Mouse (Mus musculus) splenic B cell, adult 2 months (primary cell): ENCODE data around the gene Fam168b.

Experiments
- DNase-seq: peaks from one replicate; pipeline ENCODE4 v3.0.0-alpha.2; 2011; ENCODE audit warnings: low read depth, low spot score
- H3K27me3 ChIP-seq: 2 replicates; pipeline ENCODE4 v1.6.1; 2012; ENCODE audit warnings: mild to moderate bottlenecking, low read length, moderate library complexity, mixed read lengths; ENCODE audit not compliant: control insufficient read depth, poor library complexity, insufficient read depth, severe bottlenecking
- H3K36me3 ChIP-seq: 2 replicates; pipeline ENCODE4 v1.6.1; 2012; ENCODE audit warnings: mild to moderate bottlenecking, low read length, moderate library complexity, mixed read lengths; ENCODE audit not compliant: control insufficient read depth, poor library complexity, insufficient read depth, severe bottlenecking

Gene Fam168b

DNA sequence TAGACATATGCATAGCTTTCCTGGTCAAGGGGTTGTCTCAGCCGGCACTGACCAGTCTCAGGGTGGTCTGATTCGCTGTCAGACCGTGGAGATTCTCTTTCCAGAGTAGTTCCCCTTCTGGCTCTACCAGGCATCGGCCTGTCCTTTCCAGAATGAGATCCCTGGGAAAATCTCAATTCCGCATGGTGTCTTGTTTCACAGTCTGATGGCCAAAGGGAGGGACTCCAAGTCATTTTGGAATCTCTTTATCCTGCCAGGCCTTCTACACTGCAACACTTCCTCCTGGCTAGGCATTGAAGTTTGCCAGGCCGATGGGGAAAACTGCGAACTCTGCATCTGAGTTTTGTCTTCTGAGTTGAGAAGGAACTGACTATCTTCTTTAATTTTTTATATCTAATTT, 17.3 kb upstream of the Fam168b start:
- Histone ChIP-seq H3K36me3 (peaks cover 3% of the 10 kb centered on the region), H3K27me3 (no peaks in the 10 kb centered on the region)
- DNase-seq: no peak

DNA sequence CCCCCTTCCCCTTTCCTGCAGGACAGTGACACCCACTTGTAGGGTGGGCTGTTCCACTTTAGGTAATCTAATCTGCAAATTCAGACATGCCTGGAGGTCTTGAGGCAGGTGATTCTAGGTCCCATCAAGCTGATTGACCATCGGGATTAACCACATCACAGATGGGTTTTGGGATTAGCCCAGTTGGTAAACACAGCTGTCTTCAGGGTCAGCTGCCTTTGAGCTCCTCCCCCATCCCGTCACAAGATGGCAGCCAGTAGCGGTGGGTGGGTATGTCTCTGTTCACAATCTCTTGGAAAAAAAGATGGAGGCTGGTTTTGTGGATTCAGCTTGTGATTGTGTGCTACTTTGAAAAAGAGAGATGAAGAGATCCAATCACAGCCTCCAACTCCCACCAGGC, 16.9 kb upstream of the Fam168b start:
- no peak for DNase-seq
- Histone ChIP-seq H3K27me3 (no peaks in the 10 kb centered on the region), H3K36me3 (peaks cover 3% of the 10 kb centered on the region)

DNA sequence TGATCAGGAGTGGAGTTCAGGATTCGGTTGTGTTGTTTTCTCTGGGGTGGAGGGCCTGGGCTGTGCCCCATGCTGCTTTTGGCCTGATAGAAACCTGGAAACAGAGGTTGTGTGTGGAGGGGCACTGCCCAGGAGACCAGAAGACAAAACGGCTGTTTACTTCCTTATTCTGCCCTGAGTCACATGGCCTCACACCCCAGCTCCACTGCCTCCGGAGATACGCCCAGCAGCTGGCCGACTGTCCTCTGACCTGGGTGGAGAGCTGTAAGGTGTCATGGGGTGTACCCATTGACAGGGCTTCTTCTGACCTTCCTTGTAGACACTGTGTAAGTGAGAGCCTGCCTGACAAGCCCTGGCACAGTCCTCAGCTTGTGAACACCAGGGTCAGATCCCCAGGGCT, 15.8 kb upstream of the Fam168b start:
- no peaks in the 10 kb centered on the region for H3K27me3 ChIP-seq
- peak; percentile 69 for DNase-seq
- H3K36me3 ChIP-seq: peaks cover 3% of the 10 kb centered on the region; the same call in 1 of the 2 replicates

DNA sequence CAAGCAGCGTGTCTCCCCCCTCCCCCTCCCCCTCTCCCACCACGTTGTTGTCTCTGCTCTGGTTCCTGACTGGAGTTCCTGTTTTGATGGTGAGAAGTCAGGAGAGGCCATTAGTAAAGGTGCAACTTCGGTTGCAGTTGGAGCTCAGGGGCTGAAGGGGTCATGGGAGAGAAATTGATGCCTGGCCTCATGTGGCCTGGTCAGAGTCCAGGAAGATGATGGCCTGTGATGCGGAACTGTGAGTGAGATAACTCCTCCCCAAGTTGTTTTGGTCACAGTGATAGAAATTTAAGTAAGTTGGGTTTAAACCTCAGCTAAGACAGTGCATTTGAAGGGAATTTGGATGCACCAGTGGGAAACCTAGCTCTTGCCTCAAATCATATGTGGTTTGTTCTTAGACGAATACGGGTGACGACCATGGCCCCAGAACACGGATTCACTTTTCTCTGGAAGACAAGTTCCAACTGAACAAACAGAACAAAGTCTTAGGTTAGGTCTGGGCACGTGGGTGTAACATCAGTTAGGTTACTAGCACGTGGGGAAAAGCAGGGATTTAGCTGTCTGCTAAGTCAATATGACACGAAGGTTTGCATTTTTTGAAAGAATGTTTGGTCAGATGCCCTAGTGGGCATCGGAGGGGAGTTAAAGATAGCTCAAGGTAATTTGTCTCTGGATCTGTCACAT, 12.3 kb upstream of the Fam168b start:
- Histone ChIP-seq H3K27me3 (no peaks in the 10 kb centered on the region), H3K36me3 (no peaks in the 10 kb centered on the region)
- no peak for DNase-seq

DNA sequence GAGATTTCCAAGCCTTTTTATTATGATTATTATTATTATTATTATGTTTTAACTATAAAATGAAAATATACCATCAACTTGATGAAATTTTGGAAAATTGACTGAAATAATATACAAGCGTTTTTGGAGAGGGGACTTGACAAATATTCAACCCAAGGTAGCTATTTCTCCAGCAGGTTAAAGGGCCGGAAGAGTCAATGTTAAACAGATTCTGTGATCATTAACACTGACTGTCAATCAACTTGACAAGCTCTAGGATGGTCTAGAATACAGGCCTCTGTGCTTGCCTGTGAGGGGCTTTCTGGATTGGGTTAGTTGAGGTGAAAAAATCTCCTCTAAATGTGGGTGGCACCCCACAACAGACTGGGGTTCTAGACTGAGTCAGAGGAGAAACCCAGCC, 10.9 kb upstream of the Fam168b start:
- no peak for DNase-seq
- Histone ChIP-seq H3K27me3 (no peaks in the 10 kb centered on the region), H3K36me3 (no peaks in the 10 kb centered on the region)

DNA sequence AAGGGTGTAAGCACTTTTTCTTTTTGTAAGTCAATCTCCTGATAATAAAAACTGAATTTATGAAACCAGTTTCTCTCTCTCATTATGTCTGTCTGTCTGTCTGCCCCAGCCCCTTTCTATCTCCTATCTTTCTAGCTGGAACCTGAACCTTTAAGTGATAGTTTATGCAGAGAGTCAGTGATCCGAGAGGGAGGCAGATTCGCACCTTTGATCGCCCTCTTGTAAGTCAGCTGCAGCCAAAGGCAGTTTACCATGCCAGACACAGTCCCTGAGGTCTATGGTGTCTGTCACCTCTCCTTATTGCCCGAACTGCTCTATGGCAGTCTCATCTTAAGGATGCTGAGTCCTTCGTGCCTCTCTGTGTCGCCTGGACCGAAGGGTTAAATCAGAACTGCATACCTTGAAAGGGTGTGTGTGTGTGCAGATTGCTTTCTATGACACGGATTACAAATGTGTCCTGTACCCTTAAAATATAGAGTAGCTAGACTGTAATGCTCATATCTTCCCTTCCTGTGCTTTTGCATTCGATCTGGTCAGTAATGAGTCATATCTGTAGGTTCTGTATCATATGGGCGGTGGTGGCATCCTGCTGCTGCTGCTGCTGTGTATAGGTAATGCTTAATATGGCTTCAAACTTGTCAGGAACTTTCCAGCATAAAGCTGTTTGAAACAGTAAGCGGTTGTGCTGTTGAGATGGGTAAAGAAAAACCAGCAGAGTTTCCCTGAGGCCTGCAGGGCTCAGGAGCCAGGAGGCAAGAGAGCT, 9.4 kb upstream of the Fam168b start:
- DNase-seq: no peak
- Histone ChIP-seq H3K36me3 (no peaks in the 10 kb centered on the region), H3K27me3 (no peaks in the 10 kb centered on the region)

DNA sequence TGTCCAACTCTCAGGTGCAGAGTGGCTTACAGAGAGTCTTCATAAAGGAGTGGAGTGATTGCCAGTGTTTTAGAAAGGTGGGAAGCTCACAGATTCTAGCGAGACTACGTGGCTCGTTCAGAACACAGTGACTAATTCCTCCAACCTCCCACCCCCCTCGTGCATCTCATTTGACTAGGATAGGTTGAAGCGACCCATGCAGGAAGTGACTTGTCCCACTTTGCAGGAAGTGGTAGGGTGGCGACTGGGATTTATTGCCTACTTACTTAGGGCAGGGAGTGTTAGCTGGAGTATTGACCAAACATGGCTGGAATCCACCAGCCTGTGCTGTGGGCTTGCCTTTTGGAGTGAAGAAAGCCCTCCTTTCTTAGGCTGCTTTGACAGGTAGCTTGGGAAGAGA, 8.7 kb upstream of the Fam168b start:
- peak; percentile 32 for DNase-seq
- Histone ChIP-seq H3K27me3 (no peaks in the 10 kb centered on the region), H3K36me3 (no peaks in the 10 kb centered on the region)

DNA sequence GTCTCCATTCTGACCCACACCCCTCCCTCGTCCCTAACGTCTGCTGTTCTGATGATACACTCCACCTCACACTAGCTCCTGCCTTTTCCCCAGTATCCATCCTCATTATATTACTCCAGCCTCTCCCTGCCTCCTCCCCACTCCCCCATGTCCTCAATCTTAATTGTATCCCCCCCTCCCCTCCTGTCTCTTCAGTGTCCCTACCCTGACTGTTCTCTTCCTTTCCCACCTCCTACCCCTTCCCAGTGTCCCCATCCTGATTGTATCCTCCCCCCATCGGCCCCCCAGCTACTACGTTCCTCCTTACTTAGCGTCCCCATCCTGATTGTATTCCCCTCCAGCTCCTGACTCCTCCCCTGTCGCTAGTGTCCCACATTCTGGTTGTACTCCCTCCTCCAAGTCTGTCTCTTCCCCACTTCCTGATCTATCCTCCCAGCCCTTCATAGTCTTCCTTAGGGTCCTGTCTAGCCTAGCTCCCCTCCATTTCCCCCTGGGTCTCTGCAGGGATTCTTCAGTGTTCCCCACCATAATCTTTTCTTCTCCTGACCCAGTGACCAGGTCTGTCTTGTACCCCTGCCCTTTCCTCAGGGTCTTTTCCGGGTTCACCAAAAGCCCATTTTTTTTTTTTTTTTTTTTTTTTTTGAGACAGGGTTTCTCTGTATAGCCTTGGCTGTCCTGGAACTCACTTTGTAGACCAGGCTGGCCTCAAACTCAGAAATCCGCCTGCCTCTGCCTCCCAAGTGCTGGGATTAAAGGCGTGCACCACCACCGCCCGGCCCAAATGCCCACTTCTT, 7.7 kb upstream of the Fam168b start:
- Histone ChIP-seq H3K27me3 (no peaks in the 10 kb centered on the region), H3K36me3 (no peaks in the 10 kb centered on the region)
- no peak for DNase-seq

DNA sequence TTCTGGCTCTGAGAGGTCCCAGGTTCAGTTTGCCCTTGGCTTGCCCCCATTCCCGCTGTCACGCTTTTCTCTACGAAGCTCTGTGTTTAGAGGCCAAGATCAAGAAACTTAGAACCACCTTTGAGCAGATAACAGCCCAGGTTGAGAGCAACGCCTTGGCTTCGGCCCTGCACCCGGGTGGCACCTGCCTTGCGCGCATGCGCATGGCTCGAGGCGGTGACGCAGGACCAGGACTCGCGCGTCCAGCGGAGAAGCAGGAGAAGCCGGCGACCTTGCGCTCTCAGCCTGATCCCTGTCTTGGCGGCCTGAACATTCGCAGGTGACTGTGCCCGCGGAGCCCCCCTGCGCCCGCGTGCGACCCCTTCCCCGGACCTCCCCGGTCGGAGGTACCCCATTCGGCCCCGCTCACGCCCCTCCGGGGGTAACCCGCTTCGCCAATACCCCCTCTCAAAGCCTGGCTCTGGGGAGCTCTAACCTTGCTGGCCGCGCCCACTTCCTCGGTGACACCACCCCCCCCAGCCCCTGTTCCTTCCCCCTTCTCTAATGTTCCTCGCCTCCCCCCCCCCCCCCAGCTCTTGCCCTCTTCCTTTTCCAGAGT, 7.0 kb upstream of the Fam168b start, which contains the start of gene Plekhb2:
TSS of gene Plekhb2 (plus strand) at position 232 of the 598 bp plus-strand sequence.
- Histone ChIP-seq H3K27me3 (no peaks in the 10 kb centered on the region), H3K36me3 (no peaks in the 10 kb centered on the region)
- peak; percentile 90 for DNase-seq

DNA sequence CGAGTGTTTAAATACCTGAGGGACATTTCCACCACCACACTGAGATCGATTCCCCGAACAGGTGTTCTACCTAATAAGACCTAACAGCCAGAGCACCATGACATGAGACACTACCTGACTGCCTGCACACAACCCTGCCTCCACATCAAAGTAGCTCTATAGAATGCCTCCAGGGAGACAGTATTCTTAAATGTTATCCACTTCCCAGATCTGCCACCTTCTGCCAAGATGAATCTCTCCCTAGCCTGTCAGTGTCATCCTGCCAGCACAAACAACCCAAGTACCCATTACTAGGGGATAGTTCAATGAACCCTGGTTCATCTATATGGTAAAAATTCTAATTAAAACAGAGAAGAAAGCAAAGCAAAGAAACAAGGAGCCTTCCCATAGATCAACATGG, 4.2 kb upstream of the Fam168b start:
- DNase-seq: no peak
- Histone ChIP-seq H3K36me3 (no peaks in the 10 kb centered on the region), H3K27me3 (no peaks in the 10 kb centered on the region)

DNA sequence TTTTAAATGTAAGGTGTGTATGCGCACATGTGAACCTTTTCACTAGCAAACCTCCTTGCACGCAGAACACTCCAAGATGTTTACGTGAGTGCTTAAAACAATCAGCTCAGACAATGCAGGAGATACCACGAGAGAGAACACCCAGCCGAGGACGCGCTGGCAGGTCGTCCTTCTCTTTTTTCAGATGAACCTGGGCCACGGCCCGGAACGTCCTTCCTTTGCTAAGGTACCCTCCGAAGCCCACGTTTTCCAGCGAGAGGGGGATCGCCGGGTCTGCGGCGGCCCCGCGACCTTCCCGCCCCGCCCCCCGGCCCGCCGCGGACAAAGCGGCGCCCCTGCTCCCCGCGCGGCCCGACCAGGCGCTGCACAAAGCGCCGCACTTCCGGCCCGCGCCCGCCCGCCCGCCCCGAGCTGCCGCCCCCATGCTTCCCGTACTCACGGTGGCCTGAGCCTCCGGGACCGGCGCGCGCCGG, 440 bp downstream of the Fam168b start:
- H3K36me3 ChIP-seq: no peaks in the 10 kb centered on the region; the same call in 1 of the 2 replicates
- DNase-seq: peak; percentile 74
- H3K27me3 ChIP-seq: no peaks in the 10 kb centered on the region

DNA sequence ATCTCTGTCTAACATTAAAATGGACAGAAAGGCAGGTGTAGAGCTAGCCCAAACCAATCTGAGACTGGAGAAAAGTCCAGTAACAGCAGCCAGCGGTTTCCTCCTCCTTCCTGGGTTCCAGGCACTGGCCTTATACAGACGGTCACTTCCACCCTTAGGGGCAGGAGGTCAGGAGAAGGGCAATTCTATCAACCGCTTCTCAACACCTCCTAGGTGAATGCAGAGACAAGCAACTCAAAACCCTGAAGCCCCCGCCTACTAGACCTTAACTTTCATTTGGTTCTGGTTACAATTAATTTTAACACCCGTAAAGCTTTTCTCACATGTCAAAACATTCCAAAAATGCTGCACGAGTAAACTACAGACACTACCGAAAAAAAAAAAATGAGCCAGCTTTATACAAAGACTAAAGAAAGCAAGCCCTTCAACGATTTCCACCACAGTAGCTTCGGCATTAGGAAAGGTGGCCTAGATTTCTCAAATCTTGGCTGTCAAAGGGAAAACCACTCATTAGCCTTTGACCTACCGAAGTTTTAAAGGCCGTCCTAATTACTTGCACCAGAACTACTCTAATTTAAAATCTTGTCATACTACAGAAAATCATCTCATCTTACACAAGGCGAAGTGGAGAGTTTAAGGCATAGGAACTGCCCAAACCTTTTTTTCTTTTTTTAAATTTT, 1.0 kb downstream of the Fam168b start:
- DNase-seq: no peak
- H3K36me3 ChIP-seq: no peaks in the 10 kb centered on the region; the same call in 1 of the 2 replicates
- H3K27me3 ChIP-seq: no peaks in the 10 kb centered on the region

DNA sequence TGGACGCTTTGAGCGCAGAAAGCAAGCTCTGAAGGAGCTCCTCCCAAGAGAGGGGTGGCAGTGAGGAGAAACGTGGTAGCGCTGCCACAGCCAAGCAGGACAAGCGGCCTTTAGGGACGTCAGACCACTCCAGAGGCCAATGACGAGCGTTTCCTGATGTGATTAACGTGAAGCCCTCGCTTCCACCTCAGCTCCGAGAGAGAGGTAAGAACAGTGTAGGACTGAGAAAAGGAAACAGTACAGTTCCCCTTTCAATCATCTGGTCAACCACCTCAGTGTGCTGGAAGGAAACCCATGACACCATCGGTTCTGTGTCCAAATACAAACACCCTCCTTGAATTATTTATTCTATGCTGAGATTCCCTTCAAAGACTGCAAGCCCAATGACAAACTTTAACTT, 3.6 kb downstream of the Fam168b start:
- H3K36me3 ChIP-seq: no peaks in the 10 kb centered on the region; the same call in 1 of the 2 replicates
- DNase-seq: peak; percentile 73
- no peaks in the 10 kb centered on the region for H3K27me3 ChIP-seq
